ENCODE assay signal across 30 mouse cellular contexts in genomic region chr6:56012384-56012783, GRCm38 (mm10). TPM values are rescaled to one million over a fixed set of nuclear protein-coding genes. Genes with fewer than 3 reads are reported as not detected.
DNase-seq lines count a peak whose midpoint lies in the region; ATAC-seq and TF ChIP-seq lines count a peak whose summit lies in the region.
"Had no signal": no experiment of that assay in that cellular context is flagged by ENCODE, and none has a peak within 500 bp of the region (broad histone marks: within the 10 kb centered on the region; RNA-seq: fewer than 3 reads in every experiment).

No protein-coding gene starts in this region.

- H3K27me3 ChIP-seq in forebrain, embryonic 15.5 days, result no peaks in the 10 kb centered on the region
- H3K27me3 ChIP-seq in forebrain, embryonic 12.5 days, result no peaks in the 10 kb centered on the region
- no peaks in the 10 kb centered on the region for H3K27me3 ChIP-seq in forebrain, postnatal 0 days (ENCODE audit: insufficient read depth, low read length)
- H3K27me3 ChIP-seq: CH12.LX; kidney, embryonic 15.5 days; limb, embryonic 15.5 days; midbrain, embryonic 12.5 days; neural tube, embryonic 15.5 days had no signal

- no peak overlapping the region for H3K27ac ChIP-seq in forebrain, embryonic 15.5 days (replicated peaks)
- no peak overlapping the region for H3K27ac ChIP-seq in forebrain, embryonic 12.5 days
- H3K27ac ChIP-seq in forebrain, postnatal 0 days (ENCODE audit: low read depth, low read length), result no peak overlapping the region
- H3K27ac ChIP-seq: embryonic facial prominence, embryonic 10.5 days; kidney, embryonic 15.5 days; limb, embryonic 15.5 days; liver, embryonic 14.5 days; midbrain, embryonic 12.5 days; neural tube, embryonic 15.5 days had no signal

- no peak overlapping the region for H3K4me3 ChIP-seq in forebrain, embryonic 15.5 days
- H3K4me3 ChIP-seq in forebrain, embryonic 12.5 days (replicated peaks), result no peak overlapping the region
- H3K4me3 ChIP-seq in forebrain, postnatal 0 days (ENCODE audit: low read depth, low read length), result no peak overlapping the region
- H3K4me3 ChIP-seq: embryonic facial prominence, embryonic 10.5 days; heart, embryonic 12.5 days; kidney, embryonic 15.5 days; limb, embryonic 15.5 days; midbrain, embryonic 12.5 days; neural tube, embryonic 15.5 days had no signal

- no peaks in the 10 kb centered on the region for H3K36me3 ChIP-seq in forebrain, embryonic 15.5 days
- no peaks in the 10 kb centered on the region for H3K36me3 ChIP-seq in forebrain, embryonic 12.5 days (replicated peaks)
- H3K36me3 ChIP-seq in forebrain, postnatal 0 days (ENCODE audit: insufficient read depth), result no peaks in the 10 kb centered on the region
- H3K36me3 ChIP-seq: embryonic facial prominence, embryonic 10.5 days; G1E; heart, embryonic 12.5 days; kidney, embryonic 15.5 days; limb, embryonic 15.5 days; midbrain, embryonic 12.5 days; neural tube, embryonic 15.5 days had no signal

- 56% methylated on average over 5 of the region's 5 CpGs for WGBS in forebrain, embryonic 15.5 days
- WGBS in forebrain, embryonic 12.5 days, result 71% methylated on average over 5 of the region's 5 CpGs
- 44% methylated on average over 5 of the region's 5 CpGs for WGBS in forebrain, postnatal 0 days

- H3K4me1 ChIP-seq in forebrain, embryonic 15.5 days, result peaks cover 6% of the 10 kb centered on the region
- H3K4me1 ChIP-seq in forebrain, embryonic 12.5 days, result peaks cover 6% of the 10 kb centered on the region
- no peaks in the 10 kb centered on the region for H3K4me1 ChIP-seq in forebrain, postnatal 0 days (ENCODE audit: insufficient read depth)
- H3K4me1 ChIP-seq: kidney, embryonic 15.5 days; limb, embryonic 15.5 days had no signal

- H3K9me3 ChIP-seq in forebrain, embryonic 15.5 days, result no peaks in the 10 kb centered on the region
- no peaks in the 10 kb centered on the region for H3K9me3 ChIP-seq in forebrain, embryonic 12.5 days
- H3K9me3 ChIP-seq in forebrain, postnatal 0 days (ENCODE audit: low read length), result no peaks in the 10 kb centered on the region
- H3K9me3 ChIP-seq: embryonic facial prominence, embryonic 10.5 days; G1E; heart, embryonic 12.5 days; kidney, embryonic 15.5 days; limb, embryonic 15.5 days; midbrain, embryonic 12.5 days; neural tube, embryonic 15.5 days had no signal

- DNase-seq in layer of hippocampus, adult 8-10 months (ENCODE audit: low spot score in 2 of 2), result peak; percentile 28 to 30
- no peak for DNase-seq in layer of hippocampus, postnatal 14 days (ENCODE audit: low spot score in 2 of 2)
- peak; percentile 71 for DNase-seq in brain, embryonic 14.5 days (ENCODE audit: low read depth)
- peak; percentile 32 for DNase-seq in forebrain, postnatal 0 days
- DNase-seq in heart, adult 11 months, result no peak
- DNase-seq: adrenal gland, postnatal 36 days; B cell, adult 2 months; cerebellum, adult 8-10 months; heart, adult 18-20 months; heart, postnatal 10 days; kidney, adult 11 months; kidney, postnatal 36 days; lung, embryonic 14.5 days; right cerebral cortex, postnatal 14 days; spleen, adult 18-20 months had no signal

- no peak overlapping the region for H3K9ac ChIP-seq in forebrain, embryonic 15.5 days (replicated peaks)
- no peak overlapping the region for H3K9ac ChIP-seq in forebrain, embryonic 12.5 days
- H3K9ac ChIP-seq in forebrain, postnatal 0 days, result no peak overlapping the region
- H3K9ac ChIP-seq: heart, embryonic 12.5 days; kidney, embryonic 15.5 days; limb, embryonic 15.5 days; liver, embryonic 14.5 days; lung, embryonic 14.5 days; midbrain, embryonic 12.5 days; neural tube, embryonic 15.5 days had no signal

- H3K4me2 ChIP-seq in forebrain, embryonic 15.5 days (replicated peaks), result no peak overlapping the region
- no peak overlapping the region for H3K4me2 ChIP-seq in forebrain, embryonic 12.5 days
- no peak overlapping the region for H3K4me2 ChIP-seq in forebrain, postnatal 0 days (ENCODE audit: low read depth)
- H3K4me2 ChIP-seq: heart, embryonic 12.5 days; kidney, embryonic 15.5 days; limb, embryonic 15.5 days; lung, embryonic 14.5 days; midbrain, embryonic 12.5 days; neural tube, embryonic 15.5 days had no signal

- ATAC-seq in forebrain, embryonic 15.5 days (replicated peaks), result peak; percentile 60; the same call in 1 of the 2 replicates
- no peak for ATAC-seq in forebrain, embryonic 12.5 days (ENCODE audit: low FRiP score)
- peak; percentile 87 for ATAC-seq in forebrain, postnatal 0 days
- ATAC-seq: Patski had no signal

- no peak for TF ChIP-seq CTCF in brain, embryonic 14.5 days (IDR thresholded peaks at IDR 0.05; ENCODE audit: borderline replicate concordance, extremely low read depth, insufficient read depth, insufficient read length)
- no peak for TF ChIP-seq CTCF in forebrain, postnatal 0 days (IDR thresholded peaks at IDR 0.05; ENCODE audit: low read depth)

- no peak for TF ChIP-seq POLR2A in brain, embryonic 14.5 days (IDR thresholded peaks at IDR 0.05; ENCODE audit: borderline replicate concordance, extremely low read depth, insufficient read depth, insufficient read length, poor library complexity, severe bottlenecking)

RNA-seq across cellular contexts. Expression of gene Ppp1r17, which starts 4.9 kb away (rescaled TPM):
- polyA plus RNA-seq in forebrain, embryonic 15.5 days (2015; fragmentation: Nextera tagmentation; extraction: Ambion mirVana), result 2.3 and 2.6 TPM in 2 replicates
- polyA plus RNA-seq in forebrain, embryonic 12.5 days (2016; fragmentation: Nextera tagmentation; extraction: Ambion mirVana), result 5.7 and 5.8 TPM in 2 replicates
- total RNA-seq in layer of hippocampus, adult 8-10 months (2022), result under 1 TPM; 0.43 to 0.83 (median 0.76) TPM
- 1 to 10 TPM; 1.1 to 1.2 TPM for total RNA-seq in layer of hippocampus, postnatal 14 days (2021)
- polyA plus RNA-seq in brain, embryonic 14.5 days (2012; rRNA removed), result 2.7 and 3.1 TPM in 2 replicates
- total RNA-seq in forebrain, postnatal 0 days (2014; rRNA removed), result 1.2 and 2.4 TPM in 2 replicates
- 0.98 and 2.5 TPM in 2 replicates for polyA plus RNA-seq in forebrain, postnatal 0 days (2015; fragmentation: Nextera tagmentation; extraction: Ambion mirVana)
- total RNA-seq: CH12.LX; common myeloid progenitor, adult 5-6 weeks; G1E; gastrocnemius, adult 8-10 months; heart, adult 18-20 months; heart, postnatal 10 days; megakaryocyte, adult 5-6 weeks had no signal
- polyA plus RNA-seq: G1E; limb, embryonic 15.5 days; liver, embryonic 14.5 days; lung, embryonic 14.5 days; Patski had no signal

Comparison
In these comparisons a context has a peak if more than half of its experiments do, and no peak if none do; other contexts are left out.
1. DNase-seq: peak in layer of hippocampus, adult 8-10 months (2 of 2), brain, embryonic 14.5 days (single experiment) and forebrain, postnatal 0 days (single experiment); none in layer of hippocampus, postnatal 14 days (0 of 2) and heart, adult 11 months (single experiment).